ENCODE assay signal across 28 mouse cellular contexts in genomic region chr2:132714946-132715345, GRCm38 (mm10). TPM values are rescaled to one million over a fixed set of nuclear protein-coding genes. Genes with fewer than 3 reads are reported as not detected.
DNase-seq lines count a peak whose midpoint lies in the region; ATAC-seq and TF ChIP-seq lines count a peak whose summit lies in the region.
"Had no signal": no experiment of that assay in that cellular context is flagged by ENCODE, and none has a peak within 500 bp of the region (broad histone marks: within the 10 kb centered on the region; RNA-seq: fewer than 3 reads in every experiment).

No protein-coding gene starts in this region.

- H3K27ac ChIP-seq in cerebellum, adult 2 months (ENCODE audit: insufficient read depth, low read length) = 0 out of 2 replicates have a peak overlapping the region, but pooled peaks have one; percentile 48
- peak overlapping the region; percentile 41; the same call in 1 of the 2 replicates for H3K27ac ChIP-seq in heart, embryonic 13.5 days (replicated peaks)
- peak overlapping the region; percentile 79 for H3K27ac ChIP-seq in left cerebral cortex, adult 2 months
- H3K27ac ChIP-seq: embryonic facial prominence, embryonic 13.5 days; limb, embryonic 13.5 days; lung, embryonic 15.5 days; neural tube, embryonic 12.5 days; stomach, postnatal 0 days had no signal

- H3K9me3 ChIP-seq in heart, embryonic 13.5 days = no peaks in the 10 kb centered on the region
- H3K9me3 ChIP-seq: embryonic facial prominence, embryonic 13.5 days; hindbrain, embryonic 10.5 days; limb, embryonic 13.5 days; lung, embryonic 15.5 days; midbrain, embryonic 12.5 days; neural tube, embryonic 12.5 days had no signal

- no peak overlapping the region for H3K4me3 ChIP-seq in cerebellum, adult 2 months (replicated peaks; ENCODE audit: insufficient read depth, low read depth, low read length)
- no peak overlapping the region for H3K4me3 ChIP-seq in heart, embryonic 13.5 days
- no peak overlapping the region for H3K4me3 ChIP-seq in left cerebral cortex, adult 2 months
- H3K4me3 ChIP-seq: embryonic facial prominence, embryonic 13.5 days; gastrocnemius, adult 2 months; hindbrain, embryonic 10.5 days; limb, embryonic 13.5 days; lung, embryonic 15.5 days; midbrain, embryonic 12.5 days; myocyte; neural tube, embryonic 12.5 days had no signal

- no peaks in the 10 kb centered on the region for H3K27me3 ChIP-seq in cerebellum, adult 2 months (ENCODE audit: control insufficient read depth, insufficient read depth, low read length)
- H3K27me3 ChIP-seq in heart, embryonic 13.5 days (replicated peaks) = no peaks in the 10 kb centered on the region
- H3K27me3 ChIP-seq: CH12.LX; embryonic facial prominence, embryonic 13.5 days; limb, embryonic 13.5 days; lung, embryonic 15.5 days; midbrain, embryonic 12.5 days; neural tube, embryonic 12.5 days had no signal

- TF ChIP-seq CTCF in cerebellum, adult 2 months (IDR thresholded peaks at IDR 0.05; ENCODE audit: borderline replicate concordance, insufficient read depth, low read depth, low read length) = no peak
- TF ChIP-seq CTCF in left cerebral cortex, adult 2 months (IDR thresholded peaks at IDR 0.05) = no peak

- no peak for ATAC-seq in heart, embryonic 13.5 days (ENCODE audit: extremely low read depth, insufficient number of reproducible peaks, low FRiP score, low TSS enrichment)
- ATAC-seq: activated CD4-positive, CD25-positive, alpha-beta regulatory T cell, adult 4 months had no signal

- no peak for TF ChIP-seq POLR2A in cerebellum, adult 2 months (IDR thresholded peaks at IDR 0.05; ENCODE audit: borderline replicate concordance, insufficient read depth, low read length)

- 67% methylated on average over 3 of the region's 3 CpGs for WGBS in cerebellum, adult 2 months
- WGBS in heart, embryonic 13.5 days = 89% methylated on average over 3 of the region's 3 CpGs

- H3K36me3 ChIP-seq in heart, embryonic 13.5 days = peaks cover 10% of the 10 kb centered on the region; the same call in 1 of the 2 replicates
- H3K36me3 ChIP-seq: lung, embryonic 15.5 days; midbrain, embryonic 12.5 days had no signal

- H3K9ac ChIP-seq in heart, embryonic 13.5 days = peak overlapping the region; percentile 25; the same call in 1 of the 2 replicates
- H3K9ac ChIP-seq: embryonic facial prominence, embryonic 13.5 days; limb, embryonic 13.5 days; lung, embryonic 15.5 days; midbrain, embryonic 12.5 days; neural tube, embryonic 12.5 days had no signal

- intact Hi-C loops in left cerebral cortex, adult 2 months (cut with DNase I) = loop anchor here (2.0 to 5.0 kb wide), 2 partner anchors 42 to 66 kb away; partner anchors contain the start of gene Chgb
- intact Hi-C loops in left cerebral cortex, postnatal 4 days (cut with DNase I) = loop anchor here (10.0 kb wide), 1 partner anchor 70 kb away; the partner anchor contains the start of gene Chgb

- no peak overlapping the region for H3K4me2 ChIP-seq in heart, embryonic 13.5 days
- H3K4me2 ChIP-seq: embryonic facial prominence, embryonic 13.5 days; limb, embryonic 13.5 days; liver, embryonic 11.5 days; lung, embryonic 15.5 days; midbrain, embryonic 12.5 days; neural tube, embryonic 12.5 days had no signal

- DNase-seq in cerebellum, adult 2 months = no peak
- DNase-seq in cerebellum, postnatal 14 days = no peak
- DNase-seq in heart, adult 11 months = peak; percentile 54
- no peak for DNase-seq in heart, adult 18-20 months
- DNase-seq in heart, adult 8-10 months (ENCODE audit: low spot score) = no peak
- no peak for DNase-seq in left cerebral cortex, adult 2 months (ENCODE audit: extremely low spot score in 1 of 2, low spot score in 2 of 2)
- DNase-seq in left cerebral cortex, postnatal 4 days = no peak
- DNase-seq: adrenal gland, adult 2 months; adrenal gland, postnatal 36 days; gastrocnemius, adult 2 months; gastrocnemius, postnatal 36 days; kidney, adult 9 months; kidney, postnatal 10 days; right cerebral cortex, postnatal 4 days; thymus, adult 18-20 months; thymus, postnatal 25 days had no signal

- peaks cover 30% of the 10 kb centered on the region for H3K4me1 ChIP-seq in cerebellum, adult 2 months (ENCODE audit: control insufficient read depth, insufficient read depth, low read length)
- H3K4me1 ChIP-seq in heart, embryonic 13.5 days = peaks cover 16% of the 10 kb centered on the region
- H3K4me1 ChIP-seq: embryonic facial prominence, embryonic 13.5 days; limb, embryonic 13.5 days; lung, embryonic 15.5 days had no signal

RNA-seq across cellular contexts. Expression of gene Shld1, which starts 28.2 kb away (rescaled TPM):
- 29.5 and 29.7 TPM in 2 replicates for polyA plus RNA-seq in cerebellum, adult 2 months (2012; rRNA removed)
- total RNA-seq in heart, adult 18-20 months (2021) = 10 to 100 TPM; 36.7 to 57.1 TPM
- 13.4 and 14.9 TPM in 2 replicates for polyA plus RNA-seq in heart, embryonic 13.5 days (2015; fragmentation: Nextera tagmentation; extraction: Ambion mirVana)
- total RNA-seq in heart, adult 8-10 months (2022) = 10 to 100 TPM; 30.4 to 74.1 (median 46.7) TPM
- 10 to 100 TPM in 1 of 2 experiments, 1 to 10 TPM in 1; 9.6 to 10.7 TPM for total RNA-seq in left cerebral cortex, adult 2 months (2021)
- total RNA-seq in left cerebral cortex, postnatal 4 days (2021) = 1 to 10 TPM; 8.1 to 9.8 TPM
